Mouse (Mus musculus) adrenal gland, adult 18-20 months (tissue): ENCODE results near the gene Cdk13. TPM values are rescaled to one million over a fixed set of nuclear protein-coding genes. Genes with fewer than 3 reads are reported as not detected.

Experiments used
- DNase-seq, 2 experiments: peaks; one replicate each; pipeline ENCODE4 v3.0.0; 2021 to 2022; ENCODE audit warnings: low spot score in 2 of 2
- total RNA-seq, 2 experiments: library from RNA; stranded (reverse); gene quantifications; 1 replicate in 1 of 2; 2 replicates in 1 of 2; pipeline ENCODE4 v1.2.3; 2021

Cdk13 gene
- total RNA-seq, 2 experiments from 2014 or later, result 54.0 to 67.0 TPM

DNA sequence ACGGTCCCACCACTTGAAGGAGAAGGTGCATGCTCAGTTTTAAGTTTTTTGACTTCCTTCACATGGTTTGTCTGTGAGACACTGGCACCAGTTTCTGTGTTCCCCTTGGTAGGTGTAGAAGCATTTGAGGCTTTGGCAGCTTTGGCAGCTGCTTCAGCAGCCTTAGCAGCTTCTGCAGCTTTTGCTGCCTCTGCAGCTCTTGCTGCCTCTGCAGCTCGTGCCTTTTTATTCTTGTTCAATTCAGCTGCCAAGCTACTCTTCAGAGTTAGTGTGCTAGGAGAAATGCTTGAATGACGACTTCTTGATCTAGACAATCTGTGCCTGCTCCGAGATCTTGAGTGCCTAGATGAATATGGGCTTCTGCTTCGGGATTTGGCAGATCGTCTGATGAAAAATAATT is 32.3 kb downstream of the Cdk13 start:
- no peak for DNase-seq

DNA sequence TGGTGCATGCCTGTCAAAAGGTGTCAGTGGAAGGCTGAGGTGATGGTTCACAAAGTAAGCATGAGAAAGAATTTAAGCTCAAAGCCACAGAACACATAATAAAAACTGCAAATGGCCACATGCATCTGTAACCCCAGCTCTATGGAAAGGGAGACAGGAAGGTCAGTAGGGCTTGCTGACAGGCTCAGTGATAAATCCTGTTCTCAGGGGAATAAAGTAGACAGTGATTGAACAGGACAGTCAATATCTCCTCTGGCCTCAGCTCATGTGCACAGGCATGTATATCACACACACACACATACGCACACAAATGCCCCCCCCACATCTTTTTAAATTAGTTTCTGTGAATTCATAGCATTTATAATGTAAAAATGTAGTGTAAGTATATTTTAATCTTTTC is 42.5 kb downstream of the Cdk13 start:
- DNase-seq, result no peak

DNA sequence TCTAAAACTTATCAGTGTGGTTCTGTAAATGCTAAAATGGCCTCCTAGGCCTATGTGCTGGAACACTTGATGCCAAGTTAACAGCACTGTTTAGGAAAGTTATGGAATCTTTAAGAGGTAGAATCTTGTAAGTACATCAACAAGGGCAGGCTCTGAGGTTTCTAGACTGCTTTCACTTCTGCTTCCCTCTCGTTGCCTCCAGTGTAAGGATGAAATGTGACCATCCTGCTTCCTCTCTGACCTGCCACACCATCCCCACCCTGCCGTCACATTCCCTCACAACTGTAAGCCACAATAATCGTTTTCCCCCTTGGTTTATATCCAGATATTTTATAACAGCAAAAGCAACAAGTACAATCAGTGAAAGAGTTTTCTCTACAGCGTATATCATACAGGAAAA is 49.9 kb downstream of the Cdk13 start:
- no peak for DNase-seq

DNA sequence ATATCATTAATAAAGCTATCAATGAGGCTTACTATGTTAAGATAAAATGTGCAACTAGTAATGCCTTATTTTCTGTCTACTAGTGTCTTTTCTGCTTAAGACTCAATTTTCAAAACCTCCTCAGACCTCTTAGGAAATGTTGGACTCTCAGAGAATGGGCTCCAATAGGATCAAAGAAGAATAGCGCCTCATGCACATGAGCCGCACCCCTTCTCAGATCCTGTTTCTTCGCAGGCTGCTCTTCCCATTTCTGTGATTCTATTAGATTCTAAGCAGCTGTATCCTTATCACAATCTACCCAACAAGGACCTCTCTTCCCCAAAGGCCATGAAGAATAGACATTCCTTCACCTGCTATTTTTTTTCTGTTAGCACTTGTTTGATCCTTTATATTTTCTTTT is 76.1 kb downstream of the Cdk13 start:
- no peak for DNase-seq

DNA sequence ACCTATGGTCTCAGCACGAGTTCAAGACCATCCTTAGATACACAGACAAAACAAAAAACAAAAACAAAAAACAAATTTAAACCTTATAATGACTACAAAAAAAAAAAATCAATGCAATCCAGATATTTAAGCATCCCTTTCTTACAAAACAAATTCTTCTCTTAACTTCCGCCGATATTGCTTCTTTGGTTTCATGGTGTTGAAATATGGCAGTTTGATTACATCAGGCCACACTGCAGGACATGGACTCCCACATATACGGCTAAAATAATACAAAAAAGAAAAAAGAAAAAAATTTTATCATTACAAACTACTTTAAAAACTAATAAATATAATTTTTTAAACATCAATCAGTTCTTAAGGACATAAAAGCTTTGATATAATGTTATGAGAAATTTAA is 77.0 kb downstream of the Cdk13 start:
- DNase-seq, result no peak

DNA sequence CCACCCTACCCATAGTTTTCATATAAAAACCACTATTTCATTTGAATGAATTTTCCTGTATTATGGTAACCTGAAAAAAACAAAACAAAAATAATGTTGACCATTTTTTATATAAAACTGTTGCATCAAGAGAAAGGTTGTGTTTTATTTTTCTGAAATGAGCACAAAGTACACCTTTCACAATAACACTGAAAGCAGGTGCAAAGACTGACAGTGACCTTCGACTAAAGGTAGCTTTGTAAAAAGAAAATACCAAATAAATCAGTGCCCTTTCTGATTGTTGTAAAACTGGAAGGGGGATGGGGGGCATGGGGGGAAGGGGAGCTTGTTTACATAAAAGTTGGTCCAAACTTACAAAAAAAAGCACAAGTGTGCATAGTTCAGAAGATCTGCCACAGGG is 87.5 kb downstream of the Cdk13 start:
- no peak for DNase-seq

DNA sequence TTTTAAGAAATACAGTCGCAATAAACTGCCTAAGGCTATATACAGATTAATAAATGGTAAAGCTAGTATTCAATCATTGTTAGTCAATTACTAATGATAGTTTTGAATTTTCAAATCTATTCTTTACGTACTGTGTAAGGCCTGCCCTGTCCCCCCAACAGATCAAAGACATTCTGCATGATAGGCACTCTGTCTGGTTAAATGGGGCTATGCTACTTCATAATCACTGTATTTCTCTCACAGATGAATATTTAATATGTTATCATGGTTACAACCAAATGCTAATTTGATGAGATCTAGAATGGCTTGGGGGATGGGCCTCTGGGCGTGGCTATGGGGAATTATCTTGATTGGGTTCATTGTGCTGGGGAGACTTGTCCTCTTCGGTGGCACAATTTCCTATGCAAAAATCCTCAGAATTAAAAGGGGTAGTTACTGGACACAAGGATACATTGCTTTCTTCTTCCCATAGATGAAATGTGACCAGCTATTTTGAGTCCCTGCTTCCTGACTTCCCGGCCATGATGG is 96.0 kb downstream of the Cdk13 start:
- no peak for DNase-seq

DNA sequence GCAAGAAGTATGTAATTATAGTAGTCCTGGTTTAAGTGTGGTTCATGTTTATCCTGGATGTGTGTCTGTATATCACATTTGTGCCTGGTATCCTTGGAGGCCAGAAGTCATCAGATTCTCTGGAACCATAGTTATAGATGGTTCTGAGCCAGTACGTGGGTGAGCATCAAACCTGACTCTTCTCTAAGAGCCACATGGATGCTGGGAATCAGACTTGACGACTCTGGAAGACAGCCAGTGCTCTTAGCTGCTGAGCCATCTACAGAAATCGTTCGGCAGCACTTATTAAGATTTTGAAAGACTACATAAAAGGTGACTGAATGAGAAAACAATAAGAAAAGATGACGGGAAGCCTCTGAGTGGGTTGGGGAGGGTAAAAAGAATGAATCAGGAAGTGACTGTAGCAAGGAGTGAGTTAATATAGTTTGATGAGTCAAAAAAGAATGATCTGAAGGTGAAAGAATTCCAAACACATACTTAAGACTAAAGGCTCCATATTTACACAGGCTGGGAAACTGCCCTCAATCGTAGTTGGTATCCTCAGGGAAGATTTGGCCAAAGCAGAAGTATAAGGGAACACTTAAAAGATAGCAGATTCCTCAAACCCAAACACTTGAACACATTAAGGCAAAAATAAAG is 99.6 kb downstream of the Cdk13 start:
- no peak for DNase-seq

DNA sequence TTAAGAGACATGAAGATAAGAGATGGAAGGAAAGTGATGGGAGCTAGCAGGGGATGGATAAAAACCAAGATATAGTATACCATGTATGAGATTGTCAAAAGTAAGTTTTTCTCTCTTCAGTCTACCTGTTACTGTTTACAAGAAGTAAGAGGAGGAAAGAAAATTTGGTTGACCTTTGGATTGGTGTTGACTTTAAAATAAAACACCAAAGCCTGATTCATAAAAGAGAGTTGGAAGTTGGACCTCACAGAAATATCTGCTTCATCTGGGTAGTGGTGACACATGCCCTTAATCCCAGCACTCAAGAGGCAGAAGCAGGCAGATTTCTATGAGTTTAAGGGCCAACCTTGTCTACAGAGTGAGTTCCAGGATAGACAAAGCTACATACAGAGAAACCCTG is 102.6 kb downstream of the Cdk13 start:
- no peak for DNase-seq

DNA sequence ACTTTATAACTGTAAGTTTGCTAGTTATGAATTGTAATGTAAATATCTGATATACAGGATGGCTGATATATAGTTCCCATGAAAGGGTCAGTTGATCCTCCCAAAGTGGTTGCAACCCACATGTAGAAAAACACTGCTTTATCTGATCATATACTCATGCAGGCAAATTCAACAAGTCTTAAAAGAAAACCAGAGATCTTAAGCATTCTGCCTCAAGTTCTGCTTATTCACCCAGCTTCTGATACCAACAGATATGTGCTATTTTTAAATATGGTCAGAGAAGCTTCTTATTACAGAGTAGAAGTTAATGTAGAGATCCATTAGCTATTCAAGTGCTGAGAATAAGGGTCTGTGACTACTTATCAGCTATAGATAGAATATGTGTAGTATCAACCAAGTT is 103.6 kb downstream of the Cdk13 start:
- DNase-seq, result no peak

DNA sequence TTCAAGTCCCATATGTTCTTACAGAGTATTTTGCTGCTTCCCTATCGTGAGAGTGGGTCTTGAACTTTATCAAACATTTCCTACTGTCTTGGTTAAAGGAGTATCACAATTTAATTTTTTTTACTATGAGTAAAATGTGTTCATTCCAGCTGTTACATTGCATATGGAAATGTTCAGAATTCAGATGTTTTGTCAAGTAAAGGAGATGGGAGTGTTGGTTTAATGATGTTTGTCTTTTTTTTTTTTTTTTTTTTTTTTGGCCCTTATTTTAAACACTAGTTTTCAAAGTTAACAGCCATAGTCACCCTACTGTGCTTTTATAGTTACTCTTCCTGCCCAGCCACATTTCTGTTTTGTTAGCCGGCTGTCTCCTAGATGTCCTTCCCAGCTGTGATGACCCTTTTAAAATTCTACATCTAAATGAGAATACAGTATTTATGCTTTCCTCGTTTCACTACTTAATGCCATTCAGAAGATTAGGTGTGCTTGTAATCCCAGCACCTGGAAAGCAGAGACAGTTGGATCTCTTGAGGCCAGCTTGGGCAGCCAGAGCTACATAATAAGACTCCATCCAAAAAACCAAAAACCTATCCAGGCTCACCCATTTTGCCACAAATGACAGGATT is 104.7 kb downstream of the Cdk13 start:
- DNase-seq, result no peak

DNA sequence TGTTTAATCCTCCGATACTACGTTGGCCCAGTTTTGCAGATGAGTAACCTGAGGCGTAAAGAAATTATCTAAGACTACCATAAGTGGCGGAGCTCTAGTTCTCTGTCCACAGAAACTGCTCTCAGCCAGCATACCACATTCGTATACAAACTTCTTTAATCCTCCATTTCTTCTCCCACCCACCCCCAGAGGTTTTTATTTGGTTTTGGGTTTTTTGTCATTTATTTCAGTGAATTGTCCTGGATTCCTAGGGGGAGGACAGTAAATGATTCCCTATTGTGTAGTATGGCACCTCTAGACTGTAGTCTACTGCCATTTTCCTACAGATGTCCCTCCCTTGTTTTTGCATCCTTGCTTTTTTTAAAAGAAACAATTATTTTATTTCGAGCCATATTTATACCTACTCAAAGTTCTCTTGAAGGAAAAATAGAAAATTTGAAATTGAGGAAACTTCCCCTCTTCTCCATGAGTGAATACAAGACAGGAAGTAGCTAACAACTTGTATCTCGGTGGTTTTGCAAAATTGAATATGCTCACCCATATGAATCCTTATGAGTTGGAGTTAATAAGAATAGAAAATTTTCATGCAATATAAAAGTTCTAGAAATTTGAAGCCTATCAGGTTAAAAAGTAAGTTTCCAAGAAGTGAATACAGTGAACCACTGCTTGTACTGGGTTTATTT is 108.9 kb downstream of the Cdk13 start:
- no peak for DNase-seq

DNA sequence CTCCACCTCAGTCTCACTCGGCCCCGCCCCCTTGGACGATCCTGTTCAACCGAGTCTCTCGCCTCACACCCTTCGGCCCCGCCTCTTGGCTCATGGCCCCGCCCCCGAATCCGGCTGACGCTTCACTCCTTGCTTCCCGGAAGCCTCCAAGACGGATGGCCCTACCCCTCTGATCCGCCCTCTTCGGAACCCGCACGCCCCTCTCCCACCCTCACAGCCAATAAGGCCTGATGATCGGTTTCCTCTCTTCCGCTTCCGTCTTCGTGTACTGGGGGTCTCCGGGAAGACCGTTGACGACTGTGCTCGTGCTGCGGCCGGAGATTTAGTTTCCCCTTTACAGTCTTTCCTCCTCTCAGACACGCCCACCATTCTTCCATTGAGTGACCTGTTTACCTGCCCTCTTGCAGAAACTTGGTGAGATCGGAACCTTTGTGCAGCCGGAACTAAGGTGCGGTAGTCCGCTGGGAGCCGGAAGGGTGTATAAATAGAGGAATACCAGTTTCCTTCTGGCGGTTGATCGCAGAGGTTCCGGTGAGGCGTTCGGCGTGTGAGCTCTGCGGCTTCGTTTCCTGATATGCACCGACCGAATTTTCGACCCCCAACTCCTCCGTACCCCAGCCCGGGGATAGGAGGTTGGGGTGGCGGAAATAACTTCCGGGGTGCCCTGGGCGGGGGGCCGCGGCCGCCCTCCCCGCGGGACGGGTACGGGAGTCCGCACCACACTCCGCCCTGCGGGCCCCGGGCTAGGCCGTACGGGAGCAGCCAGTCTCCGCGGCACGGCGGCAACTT is 109.8 kb downstream of the Cdk13 start, which contains the start of the genes Mplkip and Sugct:
Gene Mplkip (plus strand): TSS at position 282 of the 789 bp plus-strand sequence.
Gene Sugct (minus strand): TSS at position 643 of the 789 bp plus-strand sequence.
- DNase-seq, result peak; percentile 100

DNA sequence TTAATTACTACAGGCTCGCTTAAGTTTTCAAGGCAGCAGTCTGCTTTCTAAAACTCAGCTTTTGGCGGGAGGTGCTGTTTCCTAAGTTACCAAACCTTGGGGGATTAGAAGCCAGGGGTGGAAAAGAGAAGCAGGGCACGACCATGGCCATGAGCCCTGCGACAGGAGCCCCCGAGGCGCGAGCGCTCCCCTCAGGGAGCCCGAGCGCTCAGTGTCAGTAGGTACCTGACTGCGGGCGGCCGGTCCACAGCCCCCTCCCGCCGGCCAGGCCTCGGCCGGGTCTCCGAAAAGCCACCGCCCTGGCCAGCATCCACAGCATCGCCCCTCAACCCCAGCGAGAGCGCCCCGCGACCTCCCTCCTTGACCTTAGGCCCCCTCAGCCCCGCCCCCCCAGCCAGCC is 110.5 kb downstream of the Cdk13 start:
- DNase-seq, result no peak

DNA sequence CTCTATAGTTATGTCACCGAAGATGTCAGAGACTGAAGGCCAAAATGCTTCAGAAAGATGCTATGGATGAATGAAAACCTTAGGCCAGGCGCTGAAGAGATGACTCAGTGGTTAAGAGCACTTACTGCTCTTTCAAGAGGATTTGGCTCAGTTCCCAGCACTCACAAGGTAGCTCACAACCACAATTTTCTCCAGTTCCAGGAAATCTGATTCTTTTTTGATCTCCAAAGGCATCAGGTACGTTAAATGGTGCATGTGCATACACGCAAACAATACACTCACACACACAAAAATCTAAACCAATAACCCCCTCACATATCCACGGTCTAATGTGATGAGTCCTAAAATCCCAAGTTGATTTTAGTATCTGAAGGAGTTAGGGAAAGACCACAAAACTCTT is 111.1 kb downstream of the Cdk13 start:
- no peak for DNase-seq

DNA sequence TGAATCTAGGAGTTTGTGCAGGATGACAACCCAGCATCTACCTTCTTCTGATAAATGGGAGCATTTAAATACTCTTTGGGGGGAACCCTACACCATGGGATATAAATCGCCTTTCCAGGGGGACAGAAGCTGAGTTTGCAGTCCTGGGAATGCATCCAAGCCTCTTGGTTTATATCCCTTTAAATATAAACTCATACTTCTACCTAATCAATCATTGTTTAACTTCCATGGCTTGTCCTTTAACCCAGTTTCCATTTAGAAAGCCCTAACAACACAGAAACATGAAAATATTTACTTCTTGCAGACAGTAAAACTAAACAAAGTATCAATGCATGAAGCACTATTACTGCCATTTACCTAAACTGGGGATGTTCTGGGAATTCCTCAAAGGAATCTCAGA is 113.5 kb downstream of the Cdk13 start:
- no peak for DNase-seq

DNA sequence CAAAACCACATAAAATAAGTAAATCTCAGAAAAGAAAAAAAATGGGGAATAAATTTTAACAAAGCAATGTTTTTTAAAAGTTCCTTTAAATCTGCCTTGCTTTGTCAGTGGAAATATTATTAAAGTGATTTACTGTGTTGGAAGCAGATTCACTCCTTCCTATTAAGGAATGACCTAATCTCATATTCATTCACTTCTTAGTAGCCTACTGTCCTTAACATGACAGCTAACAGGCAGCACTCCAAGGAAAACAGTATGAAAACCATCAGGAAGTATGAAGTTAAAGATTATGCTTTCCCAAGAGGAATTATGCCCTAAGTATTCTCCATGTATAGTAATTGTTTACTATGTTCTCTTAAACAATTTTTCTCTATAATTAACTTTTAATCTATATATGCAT is 114.2 kb downstream of the Cdk13 start:
- no peak for DNase-seq

DNA sequence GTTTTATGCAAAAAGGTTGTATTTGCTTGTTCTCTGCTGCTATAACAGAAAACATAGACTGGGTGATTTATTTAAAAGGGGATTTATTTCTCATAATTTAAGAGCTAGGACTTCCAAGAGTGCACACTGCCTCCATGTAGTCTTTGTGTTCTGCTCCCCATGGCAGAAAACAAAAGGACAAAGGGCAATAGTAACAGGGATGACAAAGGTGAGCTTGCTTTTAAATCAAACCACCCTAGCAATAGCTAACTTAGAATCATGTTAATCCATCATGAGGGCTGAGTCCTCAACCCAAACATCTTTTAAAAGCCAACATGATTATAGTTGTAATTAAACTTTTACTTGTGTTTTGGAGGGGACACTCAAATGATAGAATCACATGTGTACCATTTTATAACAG is 115.4 kb downstream of the Cdk13 start:
- no peak for DNase-seq

DNA sequence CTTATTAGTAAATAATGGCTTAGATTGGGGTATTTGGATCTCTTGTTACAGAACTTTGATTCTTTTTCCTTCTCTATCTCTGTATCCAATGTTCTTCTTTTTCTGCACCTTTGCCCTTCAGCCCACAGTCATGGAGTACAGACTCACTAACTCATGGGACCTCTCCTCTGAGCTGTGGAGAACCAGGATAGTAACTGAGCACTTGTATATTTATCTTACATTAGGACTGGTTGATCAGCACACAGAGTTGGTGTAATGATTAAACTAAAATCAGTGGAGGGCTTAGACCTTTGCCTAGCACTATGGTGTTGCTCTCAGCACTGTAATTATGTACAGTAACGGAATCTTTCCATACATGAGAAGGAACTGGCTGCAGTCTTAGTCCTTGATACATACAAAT is 133.8 kb downstream of the Cdk13 start:
- no peak for DNase-seq

DNA sequence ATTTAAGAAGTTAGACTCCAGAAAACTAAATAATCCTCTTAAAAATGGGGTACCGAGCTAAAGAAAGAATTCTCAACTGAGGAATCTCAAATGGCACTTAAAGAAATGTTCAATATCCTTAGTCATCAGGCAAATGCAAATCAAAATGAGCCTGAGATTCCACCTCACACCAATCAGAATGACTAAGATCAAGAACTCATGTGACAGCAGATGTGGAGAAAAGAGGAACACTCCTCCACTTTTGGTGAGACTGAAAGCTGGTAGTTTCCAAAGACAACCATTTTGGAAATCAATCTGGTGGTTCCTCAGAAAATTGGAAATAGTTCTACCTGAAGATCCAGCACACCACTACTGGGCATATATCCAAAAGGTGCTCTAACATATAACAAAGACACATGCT is 137.5 kb downstream of the Cdk13 start:
- no peak for DNase-seq
